Mouse (Mus musculus): Measurements from ENCODE around the gene Car9. TPM values are rescaled to one million over a fixed set of nuclear protein-coding genes. Genes with fewer than 3 reads are reported as not detected.
"Not testable (repeated sequence)": the region's sequence is repeated elsewhere in the genome, so short reads cannot be mapped to it uniquely, and the experiment has no call there.

Gene Car9
- total RNA-seq (2015; ENCODE audit: low replicate concordance), result 1.7 TPM in 1 of 2 replicates, not detected in the other
- not detected in 2 replicates for total RNA-seq (2017; ENCODE audit: low replicate concordance)

DNA sequence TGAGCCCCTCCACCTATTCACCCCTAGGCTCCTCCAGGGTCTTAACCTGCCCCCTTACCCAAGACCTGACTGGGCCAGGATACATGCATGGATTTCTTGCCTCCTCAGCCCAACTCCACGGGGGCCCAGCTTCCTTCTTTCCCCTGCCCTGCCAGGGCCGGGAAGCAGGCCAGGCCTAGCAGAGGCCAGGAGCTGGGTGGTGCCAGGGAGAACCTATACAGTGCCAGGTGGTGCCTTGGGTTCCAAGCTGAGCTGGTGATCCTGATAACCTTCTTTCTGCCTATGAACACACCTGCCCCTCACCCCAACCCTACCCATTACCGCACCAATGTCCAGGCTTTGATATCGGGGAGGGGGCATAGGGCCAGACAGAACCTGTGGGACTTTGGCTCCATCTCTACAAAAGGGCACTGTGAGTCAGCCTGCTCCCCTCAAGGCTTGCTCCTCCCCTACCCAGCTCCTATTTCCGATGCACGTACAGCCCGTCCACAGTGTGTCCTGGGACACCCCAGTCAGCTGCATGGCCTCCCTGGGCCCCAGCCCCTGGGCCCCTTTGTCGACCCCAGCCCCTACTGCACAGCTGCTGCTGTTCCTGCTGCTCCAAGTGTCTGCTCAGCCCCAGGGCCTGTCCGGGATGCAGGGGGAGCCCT, at the start of gene Car9:
Car9 (plus strand) TSS at position 431 of the 650 bp plus-strand sequence.
- ATAC-seq (replicated peaks; ENCODE audit: low FRiP score, poor library complexity, severe bottlenecking), result no peak

- no peak for ATAC-seq (replicated peaks; ENCODE audit: low FRiP score, poor library complexity, severe bottlenecking)
Measured at GRCm38 (mm10) chr4:43457124-43457523, 49.6 kb upstream of the Car9 start.

- no peak for ATAC-seq (replicated peaks; ENCODE audit: low FRiP score, poor library complexity, severe bottlenecking)
Measured at GRCm38 (mm10) chr4:43463102-43463501, 43.7 kb upstream of the Car9 start.

DNA sequence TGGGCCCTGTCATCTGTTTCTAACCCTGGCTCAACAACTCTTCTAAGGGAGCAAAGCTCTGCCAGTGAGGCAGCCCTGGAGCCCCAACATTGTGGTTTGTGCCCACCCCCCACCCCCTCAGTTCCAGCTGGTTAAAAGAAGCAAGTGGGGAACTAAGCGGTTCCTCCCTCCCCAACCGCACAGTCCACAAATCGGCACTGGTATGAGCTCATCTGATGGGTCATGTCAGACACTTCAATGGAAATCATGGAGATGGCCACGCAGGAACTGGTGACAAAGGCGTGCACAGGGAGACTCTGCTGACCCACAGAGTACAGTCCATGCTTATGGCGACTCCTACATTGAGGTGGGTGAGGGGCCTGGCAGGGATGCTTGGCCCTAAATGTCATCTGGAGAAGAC, 40.8 kb upstream of the Car9 start:
- no peak for ATAC-seq (replicated peaks; ENCODE audit: low FRiP score, poor library complexity, severe bottlenecking)

DNA sequence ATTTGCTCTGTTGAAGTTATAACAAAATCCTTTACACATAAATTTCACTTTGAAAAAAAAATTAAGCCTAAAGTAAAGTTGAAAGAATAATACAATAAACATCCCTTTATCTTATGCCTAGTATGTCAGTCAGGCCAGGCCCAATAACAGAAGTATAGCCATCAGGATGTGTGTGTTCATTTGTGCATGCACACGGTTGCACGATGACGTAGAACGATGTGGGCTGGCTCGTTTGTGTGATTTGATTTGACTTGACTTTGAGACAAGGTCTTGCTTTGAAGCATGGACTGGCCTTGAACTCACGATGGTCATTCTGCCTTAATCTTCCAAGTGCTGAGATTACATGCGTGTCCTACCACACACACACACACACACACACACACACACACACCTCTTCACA, 39.9 kb upstream of the Car9 start:
- ATAC-seq (replicated peaks; ENCODE audit: low FRiP score, poor library complexity, severe bottlenecking), result no peak

DNA sequence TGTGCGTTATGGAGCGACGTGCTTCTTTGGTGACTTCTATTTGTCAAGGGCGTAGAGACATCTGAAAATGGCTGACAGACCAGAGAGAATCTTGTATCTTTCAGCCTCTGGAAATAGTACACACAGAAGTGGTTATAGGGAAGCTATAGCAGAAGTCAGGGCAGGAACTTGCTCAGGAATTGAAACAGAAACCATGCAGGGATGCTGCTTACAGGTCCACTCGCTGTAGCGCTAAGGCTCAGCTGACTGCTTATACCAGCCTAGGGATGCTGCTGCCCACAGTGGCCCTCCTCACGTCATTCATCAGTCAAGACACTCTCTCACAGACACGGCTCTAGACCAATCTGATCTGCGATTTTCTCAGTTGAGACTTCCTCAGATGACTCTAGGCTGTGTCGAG, 36.5 kb upstream of the Car9 start:
- no peak for ATAC-seq (replicated peaks; ENCODE audit: low FRiP score, poor library complexity, severe bottlenecking)

GRCm38 (mm10) chr4:43473636-43474035, 33.1 kb upstream of the Car9 start:
- no peak for ATAC-seq (replicated peaks; ENCODE audit: low FRiP score, poor library complexity, severe bottlenecking)

- ATAC-seq (replicated peaks; ENCODE audit: low FRiP score, poor library complexity, severe bottlenecking), result no peak
Measured at GRCm38 (mm10) chr4:43476604-43477003, 30.2 kb upstream of the Car9 start.

- ATAC-seq (replicated peaks; ENCODE audit: low FRiP score, poor library complexity, severe bottlenecking), result peak; percentile 98
Measured at GRCm38 (mm10) chr4:43477857-43478533, 28.8 kb upstream of the Car9 start.

DNA sequence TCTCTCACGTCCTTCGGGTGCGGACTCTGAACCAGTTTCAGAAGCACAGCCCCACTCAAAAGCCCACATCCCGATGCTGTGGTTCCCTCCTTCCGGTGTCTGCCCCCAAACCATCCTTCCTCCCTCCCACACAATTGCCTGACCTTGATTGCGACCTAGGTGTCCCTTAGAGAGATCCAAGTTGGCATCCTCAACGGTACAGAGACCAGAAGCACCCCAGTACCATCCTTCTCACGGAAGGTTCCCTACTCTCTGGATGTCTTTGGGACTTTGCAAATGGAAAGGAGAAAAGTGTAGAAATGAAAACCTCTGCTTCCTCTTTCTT, 28.3 kb upstream of the Car9 start:
- ATAC-seq (replicated peaks; ENCODE audit: low FRiP score, poor library complexity, severe bottlenecking), result no peak; the same call in 1 of the 2 replicates

- ATAC-seq (replicated peaks; ENCODE audit: low FRiP score, poor library complexity, severe bottlenecking), result no peak; the same call in 1 of the 2 replicates
Measured at GRCm38 (mm10) chr4:43478906-43479832, 27.6 kb upstream of the Car9 start.

DNA sequence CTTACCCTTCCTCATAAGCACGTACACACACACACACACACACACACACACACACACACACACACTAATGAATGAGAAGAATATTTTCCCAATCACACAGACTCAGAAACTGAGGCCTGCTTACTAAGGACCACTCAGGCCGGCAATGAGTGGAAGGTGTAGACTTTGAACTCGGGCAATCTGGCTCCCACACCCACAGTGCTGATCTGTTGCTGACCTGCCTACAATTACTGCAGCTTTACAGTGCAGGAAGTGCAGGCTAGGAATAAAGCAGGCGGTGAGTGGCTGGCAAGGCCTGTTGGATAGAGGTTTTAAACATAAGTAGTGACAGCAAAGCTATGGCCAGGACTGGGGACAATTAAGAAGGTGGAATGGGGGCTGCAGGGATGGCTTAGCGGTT, 25.8 kb upstream of the Car9 start:
- no peak for ATAC-seq (replicated peaks; ENCODE audit: low FRiP score, poor library complexity, severe bottlenecking)

DNA sequence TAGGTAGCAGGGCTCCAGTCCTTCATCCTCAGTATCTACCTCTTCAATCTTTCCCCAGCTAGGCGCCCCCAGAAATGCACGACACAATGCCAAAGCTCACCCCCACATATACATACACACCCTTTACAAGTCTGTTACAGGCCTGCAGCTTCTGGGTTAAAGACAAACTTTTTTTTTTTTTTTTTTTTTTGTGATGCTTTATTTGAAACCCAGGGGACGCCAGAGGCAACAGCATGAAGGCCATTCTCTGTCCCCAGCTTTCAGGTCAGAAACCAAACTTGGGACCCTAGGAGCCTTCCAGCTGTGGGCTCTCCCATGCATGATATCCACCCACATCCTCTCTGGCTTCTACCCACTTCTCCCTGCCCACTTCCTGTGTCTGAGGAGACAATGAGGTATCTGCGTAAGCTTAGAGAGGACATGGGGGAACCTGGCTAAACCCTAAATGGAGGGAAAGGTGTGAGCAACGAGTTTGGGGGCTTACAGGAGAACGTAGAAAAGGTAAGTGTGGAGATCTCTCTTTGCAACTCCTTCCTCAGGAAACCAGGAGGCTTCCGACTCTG, 24.8 kb upstream of the Car9 start:
- ATAC-seq (replicated peaks; ENCODE audit: low FRiP score, poor library complexity, severe bottlenecking), result no peak

- no peak for ATAC-seq (replicated peaks; ENCODE audit: low FRiP score, poor library complexity, severe bottlenecking)
Measured at GRCm38 (mm10) chr4:43482591-43482990, 24.2 kb upstream of the Car9 start.

GRCm38 (mm10) chr4:43483535-43484091, 23.2 kb upstream of the Car9 start, which contains the start of gene Sit1:
Gene Sit1, minus strand, starts transcription at chr4:43483734.
- no peak for ATAC-seq (replicated peaks; ENCODE audit: low FRiP score, poor library complexity, severe bottlenecking)

GRCm38 (mm10) chr4:43485666-43486065, 21.1 kb upstream of the Car9 start:
- ATAC-seq (replicated peaks; ENCODE audit: low FRiP score, poor library complexity, severe bottlenecking), result not testable (repeated sequence)

GRCm38 (mm10) chr4:43489611-43490010, 17.2 kb upstream of the Car9 start:
- no peak for ATAC-seq (replicated peaks; ENCODE audit: low FRiP score, poor library complexity, severe bottlenecking)

DNA sequence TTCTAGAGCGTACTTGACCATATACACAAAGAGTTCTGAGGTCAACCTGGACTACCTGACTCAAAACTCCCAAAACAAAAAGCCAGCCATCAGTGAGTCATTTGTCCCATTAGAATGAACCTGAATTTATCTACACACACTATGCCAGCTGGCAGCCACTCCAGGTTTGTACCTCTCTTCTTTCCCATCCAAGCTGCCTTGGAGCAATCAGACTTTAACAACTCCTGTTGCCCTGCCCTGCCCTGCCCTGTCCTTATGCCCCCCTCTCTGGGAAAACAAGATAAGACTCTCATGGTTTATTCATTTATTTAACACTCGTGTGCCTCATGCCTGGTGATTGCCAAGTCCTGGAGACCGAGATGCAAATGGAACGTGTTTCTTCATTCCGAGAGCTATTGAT, 16.0 kb upstream of the Car9 start:
- peak; percentile 22 for ATAC-seq (replicated peaks; ENCODE audit: low FRiP score, poor library complexity, severe bottlenecking)

- ATAC-seq (replicated peaks; ENCODE audit: low FRiP score, poor library complexity, severe bottlenecking), result no peak
Measured at GRCm38 (mm10) chr4:43492101-43492820, 14.5 kb upstream of the Car9 start.

Measured in erythroid progenitor cell, adult 5-6 weeks (primary cell).